Mouse (Mus musculus) mouse trophoblast stem cell (cell line): Measurements from ENCODE around the gene Cyp24a1.

Experiments
- in situ Hi-C, 2 experiments: fragments of 300-500 bp; cut with MseI, MboI; formaldehyde crosslinking; loops; 2 replicates in 1 of 2; 3 replicates in 1 of 2; pipeline ENCODE4 v1.15.1; 2025

Cyp24a1 gene

DNA sequence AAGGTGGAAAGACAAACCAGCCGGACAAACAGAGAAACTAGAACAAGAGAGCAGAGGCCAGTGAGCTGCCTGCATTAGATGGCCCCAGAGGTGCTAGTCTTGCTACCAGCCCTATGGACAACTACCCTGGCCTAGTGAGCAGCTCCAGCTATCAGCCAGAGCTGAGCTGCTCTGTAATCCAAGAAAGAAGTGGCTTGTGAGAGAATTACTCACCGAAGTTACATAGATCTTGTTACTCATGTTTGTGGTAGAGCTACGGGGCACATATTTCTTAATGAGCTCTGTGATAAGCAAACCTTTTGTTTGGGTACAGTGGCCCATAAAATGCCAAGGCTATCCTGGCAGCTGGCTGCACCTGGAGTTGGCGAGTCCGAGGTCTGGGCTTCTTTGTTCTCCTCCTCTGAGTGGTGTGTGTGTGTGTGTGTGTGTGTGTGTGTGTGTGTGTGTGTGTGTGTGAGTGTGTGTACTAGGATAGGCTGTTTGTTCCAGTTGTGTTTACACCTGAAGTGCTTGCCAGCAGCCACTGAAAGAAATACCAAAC lies 50.0 kb downstream of the Cyp24a1 start:
- in situ Hi-C loops = loop anchor here in 1 of 2 experiments (5.0 to 25.0 kb wide), 2 partner anchors 60 to 140 kb away; no protein-coding TSS in a partner anchor

GRCm38 (mm10) chr2:170445861-170446260 lies 51.1 kb downstream of the Cyp24a1 start:
- in situ Hi-C loops = loop anchor here in 1 of 2 experiments (5.0 to 25.0 kb wide), 2 partner anchors 61 to 141 kb away; no protein-coding TSS in a partner anchor

DNA sequence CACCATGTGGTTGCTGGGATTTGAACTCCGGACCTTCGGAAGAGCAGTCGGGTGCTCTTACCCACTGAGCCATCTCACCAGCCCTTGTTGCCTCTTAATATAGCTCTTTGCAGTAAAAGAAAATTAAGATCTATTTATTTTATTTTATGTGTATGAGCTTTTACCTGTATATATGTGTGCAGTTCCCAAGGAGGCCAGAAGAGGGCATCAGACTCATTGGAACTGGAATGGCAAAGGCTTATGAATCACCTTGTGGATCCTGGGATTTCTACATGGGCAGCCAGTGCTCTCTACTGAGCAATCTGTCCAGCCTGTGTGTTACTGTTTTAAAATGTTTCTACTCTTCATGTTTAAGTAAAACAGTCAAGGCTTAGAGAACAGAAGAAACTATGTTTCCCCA lies 54.4 kb downstream of the Cyp24a1 start:
- in situ Hi-C loops = loop anchor here in 1 of 2 experiments (25.0 kb wide), 1 partner anchor 145 kb away; no protein-coding TSS in a partner anchor

GRCm38 (mm10) chr2:170438782-170439181 lies 58.2 kb downstream of the Cyp24a1 start:
- in situ Hi-C loops = loop anchor here in 1 of 2 experiments (25.0 kb wide), 1 partner anchor 149 kb away; no protein-coding TSS in a partner anchor

GRCm38 (mm10) chr2:170436204-170436603 lies 60.7 kb downstream of the Cyp24a1 start:
- in situ Hi-C loops = loop anchor here in 1 of 2 experiments (25.0 kb wide), 1 partner anchor 151 kb away; no protein-coding TSS in a partner anchor
